Mouse (Mus musculus) cerebellum, adult 9-11 months (tissue): Measurements from ENCODE around the gene Igsf21.

Source experiments
- DNase-seq: peaks from one replicate; pipeline ENCODE4 v3.0.0; 2022

Gene Igsf21

GRCm38 (mm10) chr4:140192276-140193002, 54.1 kb downstream of the Igsf21 start:
- peak; percentile 93 for DNase-seq

GRCm38 (mm10) chr4:140189601-140190000, 57.0 kb downstream of the Igsf21 start:
- peak; percentile 83 for DNase-seq

GRCm38 (mm10) chr4:140188626-140189025, 58.0 kb downstream of the Igsf21 start:
- peak; percentile 51 for DNase-seq

GRCm38 (mm10) chr4:140187404-140188145, 59.0 kb downstream of the Igsf21 start:
- peak; percentile 71 for DNase-seq

GRCm38 (mm10) chr4:140179576-140179975, 67.0 kb downstream of the Igsf21 start:
- peak; percentile 70 for DNase-seq

GRCm38 (mm10) chr4:140177055-140177454, 69.5 kb downstream of the Igsf21 start:
- DNase-seq, result no peak

GRCm38 (mm10) chr4:140173746-140174399, 72.7 kb downstream of the Igsf21 start:
- no peak for DNase-seq

- DNase-seq, result no peak
Measured at GRCm38 (mm10) chr4:140173084-140173483, 73.5 kb downstream of the Igsf21 start.

- no peak for DNase-seq
Measured at GRCm38 (mm10) chr4:140171917-140172316, 74.7 kb downstream of the Igsf21 start.

- peak; percentile 61 for DNase-seq
Measured at GRCm38 (mm10) chr4:140171189-140171588, 75.4 kb downstream of the Igsf21 start.

GRCm38 (mm10) chr4:140165851-140166250, 80.7 kb downstream of the Igsf21 start:
- DNase-seq, result peak; percentile 91

- DNase-seq, result no peak
Measured at GRCm38 (mm10) chr4:140164662-140165061, 81.9 kb downstream of the Igsf21 start.

GRCm38 (mm10) chr4:140159617-140160016, 87.0 kb downstream of the Igsf21 start:
- no peak for DNase-seq

- no peak for DNase-seq
Measured at GRCm38 (mm10) chr4:140154899-140155463, 91.6 kb downstream of the Igsf21 start.

GRCm38 (mm10) chr4:140154484-140154883, 92.1 kb downstream of the Igsf21 start:
- DNase-seq, result no peak

- DNase-seq, result peak; percentile 72
Measured at GRCm38 (mm10) chr4:140153711-140154114, 92.9 kb downstream of the Igsf21 start.

- peak; percentile 68 for DNase-seq
Measured at GRCm38 (mm10) chr4:140153101-140153500, 93.5 kb downstream of the Igsf21 start.

GRCm38 (mm10) chr4:140149706-140150105, 96.9 kb downstream of the Igsf21 start:
- DNase-seq, result no peak

GRCm38 (mm10) chr4:140147857-140148695, 98.5 kb downstream of the Igsf21 start:
- peak; percentile 75 for DNase-seq

- DNase-seq, result peak; percentile 61
Measured at GRCm38 (mm10) chr4:140147079-140147840, 99.3 kb downstream of the Igsf21 start.

GRCm38 (mm10) chr4:140143884-140144525, 102.6 kb downstream of the Igsf21 start:
- no peak for DNase-seq
